Mouse (Mus musculus) liver, embryonic 18 days (tissue): ENCODE measurements around the gene Adm2. TPM values are rescaled to one million over a fixed set of nuclear protein-coding genes. Genes with fewer than 3 reads are reported as not detected.

ENCODE experiments used
- polyA plus RNA-seq: library from polyadenylated mRNA; depleted of rRNA; stranded (reverse); fragments of >200 nt; gene quantifications from 2 replicates; pipeline ENCODE4 v1.2.3, GENCODE M21; 2012; rRNA removed

Gene Adm2
- 10.3 and 11.8 TPM in 2 replicates for polyA plus RNA-seq

GRCm38 (mm10) chr15:89322670-89323522 is at the start of gene Adm2:
Gene Adm2 (plus strand): TSS chr15:89322720.

GRCm38 (mm10) chr15:89315190-89315731 is 7.3 kb upstream of the Adm2 start, which contains the start of gene Sbf1:
Gene Sbf1 (minus strand): TSS chr15:89315311.

GRCm38 (mm10) chr15:89334271-89334670 is 11.8 kb downstream of the Adm2 start, which contains the start of gene Miox:
Gene Miox (plus strand): TSS chr15:89334398.

GRCm38 (mm10) chr15:89355241-89356187 is 33.0 kb downstream of the Adm2 start, which contains the start of the genes Lmf2 and Ncaph2:
Gene Lmf2 (minus strand): TSS chr15:89355659.
Gene Ncaph2 (plus strand): TSS chr15:89355719.

GRCm38 (mm10) chr15:89373762-89374248 is 51.3 kb downstream of the Adm2 start, which contains the start of gene Sco2:
Gene Sco2 (minus strand): TSS chr15:89373846.

Other genes starting within 250 kb of the Adm2 start
- 21.5 and 25.2 TPM in 2 replicates for gene Trabd, start 247.6 kb upstream of the Adm2 start, polyA plus RNA-seq
- 22.4 and 25.8 TPM in 2 replicates for gene Selenoo, start 233.6 kb upstream of the Adm2 start, polyA plus RNA-seq
- gene Tubgcp6, start 199.6 kb upstream of the Adm2 start, polyA plus RNA-seq = 6.5 and 8.5 TPM in 2 replicates
- gene Hdac10, start 194.0 kb upstream of the Adm2 start, polyA plus RNA-seq = 9.1 and 9.7 TPM in 2 replicates
- gene Mapk12, start 182.0 kb upstream of the Adm2 start, polyA plus RNA-seq = 3.5 and 4.5 TPM in 2 replicates
- 1.3 TPM in 2 replicates for gene Mapk11, start 173.1 kb upstream of the Adm2 start, polyA plus RNA-seq
- gene Plxnb2, start 141.9 kb upstream of the Adm2 start, polyA plus RNA-seq = 37.7 and 44.3 TPM in 2 replicates
- gene Dennd6b, start 126.2 kb upstream of the Adm2 start, polyA plus RNA-seq = 5.4 and 6.4 TPM in 2 replicates
- 13.5 and 14.0 TPM in 2 replicates for gene Ppp6r2, start 111.2 kb upstream of the Adm2 start, polyA plus RNA-seq
- gene Sbf1, start 7.4 kb upstream of the Adm2 start, polyA plus RNA-seq = 26.2 and 28.5 TPM in 2 replicates
- 12.7 and 15.7 TPM in 2 replicates for gene Miox, start 11.7 kb downstream of the Adm2 start, polyA plus RNA-seq
- 9.9 and 11.9 TPM in 2 replicates for gene Lmf2, start 32.9 kb downstream of the Adm2 start, polyA plus RNA-seq
- 51.8 and 56.2 TPM in 2 replicates for gene Ncaph2, start 33.0 kb downstream of the Adm2 start, polyA plus RNA-seq
- gene Sco2, start 51.1 kb downstream of the Adm2 start, polyA plus RNA-seq = 21.4 and 21.6 TPM in 2 replicates
- 1.3 and 1.6 TPM in 2 replicates for gene Tymp, start 54.3 kb downstream of the Adm2 start, polyA plus RNA-seq
- gene Odf3b, start 56.6 kb downstream of the Adm2 start, polyA plus RNA-seq = 0.96 and 1.2 TPM in 2 replicates
- not detected in 2 replicates for gene Klhdc7b, start 62.2 kb downstream of the Adm2 start, polyA plus RNA-seq
- gene Syce3, start 87.8 kb downstream of the Adm2 start, polyA plus RNA-seq = 0.19 TPM in 1 of 2 replicates, not detected in the other
- 21.3 and 23.0 TPM in 2 replicates for gene Cpt1b, start 103.1 kb downstream of the Adm2 start, polyA plus RNA-seq
- gene C730034F03Rik, start 106.9 kb downstream of the Adm2 start, polyA plus RNA-seq = 1.2 and 1.3 TPM in 2 replicates
- gene Gm44502, start 107.0 kb downstream of the Adm2 start, polyA plus RNA-seq = 0.28 and 0.46 TPM in 2 replicates
- gene Chkb, start 107.2 kb downstream of the Adm2 start, polyA plus RNA-seq = 28.2 and 29.0 TPM in 2 replicates
- 0.01 TPM in 2 replicates for gene Mapk8ip2, start 131.2 kb downstream of the Adm2 start, polyA plus RNA-seq
- 6.8 and 7.0 TPM in 2 replicates for gene Arsa, start 154.7 kb downstream of the Adm2 start, polyA plus RNA-seq
- gene Shank3, start 176.9 kb downstream of the Adm2 start, polyA plus RNA-seq = 1.4 and 2.4 TPM in 2 replicates
- gene Acr, start 245.6 kb downstream of the Adm2 start, polyA plus RNA-seq = 0.04 and 0.07 TPM in 2 replicates